ENCODE assay signal across 8 mouse cellular contexts in the genomic region with DNA sequence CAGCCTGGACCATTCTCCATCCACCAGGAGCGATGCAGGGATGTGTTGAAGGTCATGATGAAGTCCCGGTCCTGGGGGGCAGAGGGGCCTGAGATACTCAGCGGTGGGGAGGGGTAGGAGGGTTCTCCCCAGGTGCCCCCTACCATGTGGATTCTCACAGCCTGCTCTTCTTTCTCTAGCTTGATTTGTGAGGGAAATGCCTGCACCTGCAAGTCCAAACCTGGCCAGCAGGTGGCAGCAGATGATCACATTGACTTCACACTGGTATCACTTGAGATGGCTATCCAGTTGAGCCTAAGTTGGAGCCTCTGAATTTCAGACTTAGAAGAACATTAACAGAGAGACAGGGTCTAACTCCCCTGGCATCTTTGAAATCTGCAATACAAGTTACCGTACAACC. TPM values are rescaled to one million over a fixed set of nuclear protein-coding genes. Genes with fewer than 3 reads are reported as not detected.
A peak's percentile ranks its signal among the peaks of the same experiment; 100 is the strongest.
DNase-seq lines count a peak whose midpoint lies in the region; ATAC-seq lines count a peak whose summit lies in the region.

No protein-coding gene starts in this region.

- no peak overlapping the region for H3K4me3 ChIP-seq in kidney, embryonic 15.5 days (replicated peaks)
- no peak overlapping the region for H3K4me3 ChIP-seq in kidney, embryonic 16.5 days (ENCODE audit: low read length)
- no peak overlapping the region for H3K4me3 ChIP-seq in liver, embryonic 11.5 days (ENCODE audit: low read depth, low read length)
- H3K4me3 ChIP-seq in stomach, embryonic 15.5 days (replicated peaks) = no peak overlapping the region

- WGBS in kidney, embryonic 15.5 days = 39% methylated on average over 4 of the region's 4 CpGs
- 47% methylated on average over 4 of the region's 4 CpGs for WGBS in kidney, embryonic 16.5 days
- 31% methylated on average over 4 of the region's 4 CpGs for WGBS in liver, embryonic 11.5 days
- 36% methylated on average over 4 of the region's 4 CpGs for WGBS in stomach, embryonic 15.5 days

- H3K9ac ChIP-seq in kidney, embryonic 15.5 days = no peak overlapping the region
- no peak overlapping the region for H3K9ac ChIP-seq in kidney, embryonic 16.5 days (replicated peaks; ENCODE audit: low read length)
- H3K9ac ChIP-seq in liver, embryonic 11.5 days (ENCODE audit: low read depth, low read length) = no peak overlapping the region
- H3K9ac ChIP-seq in stomach, embryonic 15.5 days = no peak overlapping the region

- no peak; the same call in 1 of the 2 replicates for ATAC-seq in kidney, embryonic 15.5 days (replicated peaks; ENCODE audit: low FRiP score)
- ATAC-seq in kidney, embryonic 16.5 days (ENCODE audit: low FRiP score, low TSS enrichment) = peak; percentile 68
- no peak for ATAC-seq in liver, embryonic 11.5 days (replicated peaks; ENCODE audit: low FRiP score)
- 0 out of 2 replicates have a peak, but pooled peaks have one; percentile 15 for ATAC-seq in stomach, embryonic 15.5 days (ENCODE audit: insufficient read depth, low FRiP score, low read depth)

- H3K27ac ChIP-seq in kidney, embryonic 15.5 days = no peak overlapping the region
- H3K27ac ChIP-seq in kidney, embryonic 16.5 days (ENCODE audit: low read length) = no peak overlapping the region
- no peak overlapping the region for H3K27ac ChIP-seq in liver, embryonic 11.5 days (ENCODE audit: low read depth, low read length)
- no peak overlapping the region for H3K27ac ChIP-seq in stomach, embryonic 15.5 days

- no peak overlapping the region for H3K4me2 ChIP-seq in kidney, embryonic 15.5 days
- H3K4me2 ChIP-seq in kidney, embryonic 16.5 days (replicated peaks; ENCODE audit: low read depth, low read length) = no peak overlapping the region
- H3K4me2 ChIP-seq in liver, embryonic 11.5 days = no peak overlapping the region
- H3K4me2 ChIP-seq in stomach, embryonic 15.5 days = no peak overlapping the region

- no peaks in the 10 kb centered on the region for H3K27me3 ChIP-seq in kidney, embryonic 15.5 days
- H3K27me3 ChIP-seq in kidney, embryonic 16.5 days (ENCODE audit: insufficient read depth, low read length) = no peaks in the 10 kb centered on the region
- H3K27me3 ChIP-seq in liver, embryonic 11.5 days (replicated peaks; ENCODE audit: control insufficient read depth, insufficient read depth, low read length) = no peaks in the 10 kb centered on the region
- H3K27me3 ChIP-seq in stomach, embryonic 15.5 days (replicated peaks) = no peaks in the 10 kb centered on the region

- peaks cover 14% of the 10 kb centered on the region for H3K36me3 ChIP-seq in kidney, embryonic 15.5 days
- H3K36me3 ChIP-seq in kidney, embryonic 16.5 days (ENCODE audit: insufficient read depth, low read length) = no peaks in the 10 kb centered on the region
- H3K36me3 ChIP-seq in liver, embryonic 11.5 days (ENCODE audit: control insufficient read depth, insufficient read depth, low read length) = no peaks in the 10 kb centered on the region
- no peaks in the 10 kb centered on the region for H3K36me3 ChIP-seq in stomach, embryonic 15.5 days

- H3K4me1 ChIP-seq in kidney, embryonic 15.5 days = peaks cover 10% of the 10 kb centered on the region
- peaks cover 7% of the 10 kb centered on the region; the same call in 1 of the 2 replicates for H3K4me1 ChIP-seq in kidney, embryonic 16.5 days (ENCODE audit: insufficient read depth, low read length)
- no peaks in the 10 kb centered on the region for H3K4me1 ChIP-seq in liver, embryonic 11.5 days (replicated peaks; ENCODE audit: control insufficient read depth, insufficient read depth, low read length)
- peaks cover 6% of the 10 kb centered on the region for H3K4me1 ChIP-seq in stomach, embryonic 15.5 days

- intact Hi-C loops in gastrocnemius, postnatal 36 days (cut with DNase I) = loop anchor here (1.0 kb wide), 1 partner anchor 192 kb away; no protein-coding TSS in a partner anchor

- peak; percentile 82 for DNase-seq in kidney, adult 11 months
- peak; percentile 77 for DNase-seq in embryo, embryonic 11.5 days (ENCODE audit: low read depth, low spot score)
- peak; percentile 73 to 89 for DNase-seq in gastrocnemius, postnatal 36 days
- DNase-seq in liver, embryonic 11.5 days (ENCODE audit: low spot score) = peak; percentile 78
- peak; percentile 95 for DNase-seq in neural tube, embryonic 10.5 days (ENCODE audit: extremely low spot score, low spot score)

- H3K9me3 ChIP-seq in kidney, embryonic 15.5 days (replicated peaks) = no peaks in the 10 kb centered on the region
- H3K9me3 ChIP-seq in kidney, embryonic 16.5 days (ENCODE audit: low read length) = peaks cover 3% of the 10 kb centered on the region
- no peaks in the 10 kb centered on the region for H3K9me3 ChIP-seq in liver, embryonic 11.5 days (ENCODE audit: control insufficient read depth, low read length)
- H3K9me3 ChIP-seq in stomach, embryonic 15.5 days = no peaks in the 10 kb centered on the region

RNA-seq across cellular contexts. Expression of a gene that starts 40.0 kb away (rescaled TPM):
- 2.0 and 2.4 TPM in 2 replicates for polyA plus RNA-seq in kidney, embryonic 15.5 days (2015; fragmentation: Nextera tagmentation; extraction: Ambion mirVana)
- 10 to 100 TPM; 12.9 to 13.2 TPM for total RNA-seq in gastrocnemius, postnatal 36 days (2021)
- polyA plus RNA-seq in kidney, embryonic 16.5 days (2015; fragmentation: Nextera tagmentation; extraction: Ambion mirVana) = 1.0 and 1.1 TPM in 2 replicates
- polyA plus RNA-seq in liver, embryonic 11.5 days (2014; fragmentation: Nextera tagmentation; extraction: Ambion mirVana) = 1.3 and 1.8 TPM in 2 replicates
- 1.2 TPM in 2 replicates for polyA plus RNA-seq in stomach, embryonic 15.5 days (2015; fragmentation: Nextera tagmentation; extraction: Ambion mirVana)

Comparison
In these comparisons a context has a peak if more than half of its experiments do, and no peak if none do; other contexts are left out.
1. ATAC-seq: peak in kidney, embryonic 16.5 days (single experiment) and stomach, embryonic 15.5 days (single experiment); none in kidney, embryonic 15.5 days (single experiment) and liver, embryonic 11.5 days (single experiment).
2. Peak in every context shown above with its lines, with median percentiles within 50 percentile points of each other: DNase-seq.